Mouse (Mus musculus): Measurements from ENCODE around the gene Gimap1.

DNA sequence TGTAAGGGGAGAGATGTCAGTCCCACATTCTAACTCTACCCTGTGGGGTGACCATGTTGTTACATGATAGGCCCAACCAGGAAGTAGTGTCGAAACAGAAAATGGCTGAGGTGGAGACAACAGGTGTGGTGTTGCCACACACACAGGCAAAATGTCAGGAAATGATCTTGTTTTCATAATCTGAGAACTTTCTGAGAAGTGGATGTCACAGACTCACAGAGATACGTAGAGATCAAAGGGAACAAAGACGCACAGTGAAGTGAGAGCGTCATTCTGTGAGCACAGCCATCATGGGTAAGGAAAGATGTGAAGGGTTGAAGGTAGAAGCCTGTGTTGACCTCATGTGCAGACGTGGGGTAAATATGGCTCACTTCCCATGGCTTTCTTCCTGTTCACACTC lies 11.1 kb upstream of the Gimap1 start:
- TF ChIP-seq FOSL1 (IDR thresholded peaks at IDR 0.05; ENCODE audit: insufficient read depth, low read length, poor library complexity, severe bottlenecking): no peak
- no peak for TF ChIP-seq CTCF (IDR thresholded peaks at IDR 0.05; ENCODE audit: control insufficient read depth, insufficient read depth, insufficient read length)
- no peak for TF ChIP-seq MAX (IDR thresholded peaks at IDR 0.05)
- no peak for TF ChIP-seq CEBPB (IDR thresholded peaks at IDR 0.05; ENCODE audit: low read depth)
- TF ChIP-seq USF1 (IDR thresholded peaks at IDR 0.05; ENCODE audit: low read depth): no peak
